Comparison of ENCODE assay signal across 9 mouse cellular contexts in genomic region chr11:93531029-93531680, GRCm38 (mm10).
DNase-seq lines count a peak whose midpoint lies in the region; ATAC-seq and TF ChIP-seq lines count a peak whose summit lies in the region.
"Had no signal": no experiment of that assay in that cellular context is flagged by ENCODE, and none has a peak within 500 bp of the region (broad histone marks: within the 10 kb centered on the region; RNA-seq: fewer than 3 reads in every experiment).

No protein-coding gene starts in this region.

- WGBS in midbrain, embryonic 11.5 days: 84% methylated on average over 7 of the region's 7 CpGs
- WGBS in midbrain, embryonic 15.5 days: 66% methylated on average over 7 of the region's 7 CpGs
- WGBS in kidney, embryonic 14.5 days: 63% methylated on average over 7 of the region's 7 CpGs

- no peak for TF ChIP-seq CTCF in bone marrow macrophage, adult 2 months (IDR thresholded peaks at IDR 0.05; ENCODE audit: low read depth, low read length)

- H3K27me3 ChIP-seq in midbrain, embryonic 11.5 days (ENCODE audit: control insufficient read depth, insufficient read depth, low read length): no peaks in the 10 kb centered on the region
- H3K27me3 ChIP-seq in midbrain, embryonic 15.5 days (replicated peaks): no peaks in the 10 kb centered on the region
- no peaks in the 10 kb centered on the region for H3K27me3 ChIP-seq in kidney, embryonic 14.5 days (ENCODE audit: control insufficient read depth, insufficient read depth, low read length)
- H3K27me3 ChIP-seq: neural tube, embryonic 12.5 days had no signal

- no peaks in the 10 kb centered on the region for H3K36me3 ChIP-seq in midbrain, embryonic 11.5 days (ENCODE audit: control insufficient read depth, insufficient read depth, low read length)
- no peaks in the 10 kb centered on the region for H3K36me3 ChIP-seq in midbrain, embryonic 15.5 days (replicated peaks)
- H3K36me3 ChIP-seq in kidney, embryonic 14.5 days (ENCODE audit: control insufficient read depth, insufficient read depth, low read length): no peaks in the 10 kb centered on the region
- H3K36me3 ChIP-seq: neural tube, embryonic 12.5 days had no signal

- H3K4me2 ChIP-seq in midbrain, embryonic 11.5 days: no peak overlapping the region
- no peak overlapping the region for H3K4me2 ChIP-seq in midbrain, embryonic 15.5 days
- H3K4me2 ChIP-seq in kidney, embryonic 14.5 days (replicated peaks; ENCODE audit: low read depth, low read length): no peak overlapping the region
- H3K4me2 ChIP-seq: neural tube, embryonic 12.5 days had no signal

- H3K4me3 ChIP-seq in midbrain, embryonic 11.5 days (ENCODE audit: low read depth, low read length): no peak overlapping the region
- H3K4me3 ChIP-seq in midbrain, embryonic 15.5 days: no peak overlapping the region
- H3K4me3 ChIP-seq in bone marrow macrophage, adult 2 months (ENCODE audit: insufficient read depth, low read length): no peak overlapping the region
- H3K4me3 ChIP-seq in kidney, embryonic 14.5 days (ENCODE audit: low read length): no peak overlapping the region
- H3K4me3 ChIP-seq: neural tube, embryonic 12.5 days had no signal

- H3K9ac ChIP-seq in midbrain, embryonic 11.5 days (ENCODE audit: low read length): no peak overlapping the region
- H3K9ac ChIP-seq in midbrain, embryonic 15.5 days: no peak overlapping the region
- no peak overlapping the region for H3K9ac ChIP-seq in kidney, embryonic 14.5 days (ENCODE audit: low read depth, low read length)
- H3K9ac ChIP-seq: neural tube, embryonic 12.5 days had no signal

- H3K9me3 ChIP-seq in midbrain, embryonic 11.5 days (ENCODE audit: control insufficient read depth, low read length): no peaks in the 10 kb centered on the region
- no peaks in the 10 kb centered on the region for H3K9me3 ChIP-seq in midbrain, embryonic 15.5 days
- H3K9me3 ChIP-seq in kidney, embryonic 14.5 days (ENCODE audit: control insufficient read depth, low read length): no peaks in the 10 kb centered on the region
- H3K9me3 ChIP-seq: neural tube, embryonic 12.5 days had no signal

- no peak for TF ChIP-seq POLR2A in bone marrow macrophage, adult 2 months (IDR thresholded peaks at IDR 0.05; ENCODE audit: borderline replicate concordance, low read depth, low read length)

- no peak for ATAC-seq in midbrain, embryonic 11.5 days (ENCODE audit: low FRiP score)
- ATAC-seq in midbrain, embryonic 15.5 days (replicated peaks): no peak
- ATAC-seq in kidney, embryonic 14.5 days (ENCODE audit: low FRiP score, low TSS enrichment): peak; percentile 55; the same call in 1 of the 2 replicates

- no peaks in the 10 kb centered on the region for H3K4me1 ChIP-seq in midbrain, embryonic 11.5 days (ENCODE audit: control insufficient read depth, insufficient read depth, low read length)
- 0 out of 2 replicates have a peak, but pooled peaks cover 2% of the 10 kb centered on the region for H3K4me1 ChIP-seq in midbrain, embryonic 15.5 days
- H3K4me1 ChIP-seq in bone marrow macrophage, adult 2 months (ENCODE audit: control insufficient read depth, insufficient read depth, low read length): peaks cover 11% of the 10 kb centered on the region
- no peaks in the 10 kb centered on the region for H3K4me1 ChIP-seq in kidney, embryonic 14.5 days (ENCODE audit: control insufficient read depth, insufficient read depth, low read length)
- H3K4me1 ChIP-seq: neural tube, embryonic 12.5 days had no signal

- no peak overlapping the region for H3K27ac ChIP-seq in midbrain, embryonic 11.5 days (ENCODE audit: low read depth, low read length)
- no peak overlapping the region for H3K27ac ChIP-seq in midbrain, embryonic 15.5 days
- 0 out of 2 replicates have a peak overlapping the region, but pooled peaks have one; percentile 4 for H3K27ac ChIP-seq in bone marrow macrophage, adult 2 months (ENCODE audit: insufficient read depth, low read depth, low read length)
- H3K27ac ChIP-seq in kidney, embryonic 14.5 days (ENCODE audit: low read depth, low read length): no peak overlapping the region
- H3K27ac ChIP-seq: neural tube, embryonic 12.5 days had no signal

- peak; percentile 31 for DNase-seq in midbrain, embryonic 11.5 days (ENCODE audit: low spot score, missing footprints)
- peak; percentile 36 for DNase-seq in gastrocnemius, postnatal 25 days
- DNase-seq in ovary, adult 18-20 months (ENCODE audit: low spot score): peak; percentile 24
- DNase-seq in spleen, postnatal 14 days (ENCODE audit: low spot score in 2 of 2): no peak
- DNase-seq in layer of hippocampus, postnatal 25 days (ENCODE audit: extremely low spot score in 1 of 2, low spot score in 1 of 2): no peak

Comparison
In these comparisons a context has a peak if more than half of its experiments do, and no peak if none do; other contexts are left out.
1. DNase-seq: peak in midbrain, embryonic 11.5 days (single experiment), gastrocnemius, postnatal 25 days (single experiment) and ovary, adult 18-20 months (single experiment); none in spleen, postnatal 14 days (0 of 2) and layer of hippocampus, postnatal 25 days (0 of 2).